ENCODE assay signal across 8 mouse cellular contexts in the genomic region with DNA sequence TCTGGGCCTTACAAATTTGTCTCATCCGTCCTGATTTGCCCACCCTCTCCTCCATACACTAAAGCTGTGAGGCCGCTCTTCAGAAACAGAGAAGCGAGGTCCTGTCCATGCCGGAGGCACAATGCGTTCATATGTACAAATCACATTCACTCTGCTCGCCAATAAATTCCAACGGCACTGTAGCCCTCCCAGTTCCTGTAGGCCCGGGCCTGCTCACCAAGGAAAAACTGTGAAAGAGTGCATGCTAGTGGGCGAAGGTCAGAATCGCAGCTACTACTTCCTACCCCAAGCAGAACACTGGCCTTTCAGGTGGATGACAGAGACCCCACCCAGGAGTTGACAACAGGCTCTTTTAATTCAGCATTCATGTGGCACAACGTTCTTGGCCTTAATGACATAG.
DNase-seq lines count a peak whose midpoint lies in the region; ATAC-seq and TF ChIP-seq lines count a peak whose summit lies in the region.

No protein-coding gene starts in this region.

- no peaks in the 10 kb centered on the region for H3K36me3 ChIP-seq in hindbrain, embryonic 13.5 days
- H3K36me3 ChIP-seq in neural tube, embryonic 11.5 days (ENCODE audit: control insufficient read depth, insufficient read depth, low read length), result no peaks in the 10 kb centered on the region

- 24% methylated on average over 11 of the region's 11 CpGs for WGBS in hindbrain, embryonic 13.5 days
- WGBS in neural tube, embryonic 11.5 days, result 29% methylated on average over 11 of the region's 11 CpGs

- peaks cover 83% of the 10 kb centered on the region for H3K27me3 ChIP-seq in hindbrain, embryonic 13.5 days
- no peaks in the 10 kb centered on the region; the same call in 1 of the 2 replicates for H3K27me3 ChIP-seq in neural tube, embryonic 11.5 days (ENCODE audit: control insufficient read depth, insufficient read depth, low read length)

- H3K4me2 ChIP-seq in hindbrain, embryonic 13.5 days, result no peak overlapping the region
- H3K4me2 ChIP-seq in neural tube, embryonic 11.5 days (ENCODE audit: low read depth), result no peak overlapping the region

- DNase-seq in gastrocnemius, postnatal 10 days, result peak; percentile 38
- DNase-seq in gastrocnemius, postnatal 14 days, result no peak
- DNase-seq in A20 (ENCODE audit: low read depth, low spot score), result peak; percentile 5
- DNase-seq in brain, embryonic 14.5 days (ENCODE audit: low read depth), result peak; percentile 80
- peak; percentile 60 for DNase-seq in neural tube, embryonic 11.5 days (ENCODE audit: low spot score)
- no peak for DNase-seq in left cerebral cortex, postnatal 25 days (ENCODE audit: low spot score in 2 of 2)
- DNase-seq in layer of hippocampus, adult 8-10 months (ENCODE audit: low spot score in 2 of 2), result no peak

- H3K27ac ChIP-seq in hindbrain, embryonic 13.5 days, result no peak overlapping the region
- no peak overlapping the region for H3K27ac ChIP-seq in neural tube, embryonic 11.5 days (ENCODE audit: low read depth, low read length)

- H3K4me1 ChIP-seq in hindbrain, embryonic 13.5 days (replicated peaks), result peaks cover 18% of the 10 kb centered on the region
- 0 out of 2 replicates have a peak, but pooled peaks cover 3% of the 10 kb centered on the region for H3K4me1 ChIP-seq in neural tube, embryonic 11.5 days (ENCODE audit: control insufficient read depth, insufficient read depth, low read length)

- no peak overlapping the region for H3K9ac ChIP-seq in hindbrain, embryonic 13.5 days
- no peak overlapping the region for H3K9ac ChIP-seq in neural tube, embryonic 11.5 days (ENCODE audit: low read length)

- no peaks in the 10 kb centered on the region for H3K9me3 ChIP-seq in hindbrain, embryonic 13.5 days
- H3K9me3 ChIP-seq in neural tube, embryonic 11.5 days (ENCODE audit: control insufficient read depth, low read length), result no peaks in the 10 kb centered on the region

- intact Hi-C loops in gastrocnemius, postnatal 14 days (cut with DNase I; ENCODE audit: low total_unique reads), result loop anchor here (10.0 kb wide), 1 partner anchor 459 kb away; no protein-coding TSS in a partner anchor
- intact Hi-C loops in left cerebral cortex, postnatal 25 days (cut with DNase I), result loop anchor here (5.0 kb wide), 1 partner anchor 456 kb away; no protein-coding TSS in a partner anchor

- no peak overlapping the region for H3K4me3 ChIP-seq in hindbrain, embryonic 13.5 days
- no peak overlapping the region for H3K4me3 ChIP-seq in neural tube, embryonic 11.5 days (ENCODE audit: low read depth, low read length)

- ATAC-seq in hindbrain, embryonic 13.5 days (ENCODE audit: low FRiP score), result 0 out of 2 replicates have a peak, but pooled peaks have one; percentile 26
- ATAC-seq in neural tube, embryonic 11.5 days (ENCODE audit: insufficient read depth, low FRiP score, low TSS enrichment), result 0 out of 2 replicates have a peak, but pooled peaks have one; percentile 21

- TF ChIP-seq POLR2A in brain, embryonic 14.5 days (IDR thresholded peaks at IDR 0.05; ENCODE audit: borderline replicate concordance, extremely low read depth, insufficient read depth, insufficient read length, poor library complexity, severe bottlenecking), result no peak

- peak; percentile 56; the same call in 1 of the 2 replicates for TF ChIP-seq CTCF in brain, embryonic 14.5 days (IDR thresholded peaks at IDR 0.05; ENCODE audit: borderline replicate concordance, extremely low read depth, insufficient read depth, insufficient read length)

Comparison
In these comparisons a context has a peak if more than half of its experiments do, and no peak if none do; other contexts are left out.
1. DNase-seq: peak in gastrocnemius, postnatal 10 days (single experiment), A20 (single experiment), brain, embryonic 14.5 days (single experiment) and neural tube, embryonic 11.5 days (single experiment); none in gastrocnemius, postnatal 14 days (single experiment), left cerebral cortex, postnatal 25 days (0 of 2) and layer of hippocampus, adult 8-10 months (0 of 2).